Mouse (Mus musculus): ENCODE data around the gene Ankef1.

Gene Ankef1

GRCm38 (mm10) chr2:136570856-136571255 is 69.1 kb downstream of the Ankef1 start:
- CTCF ChIA-PET, result interaction anchor here in 2 of 4 experiments (1.1 to 1.4 kb wide), 2 partner anchors 13 kb away, joined by 4 read pairs; no protein-coding TSS in a partner anchor
- POLR2A ChIA-PET, result no interaction called here

- ChIA-PET CTCF (interaction anchor here in 1 of 4 experiments (1.1 kb wide), 1 partner anchor 434 kb away, joined by 3 read pairs; no protein-coding TSS in a partner anchor), POLR2A (interaction anchor here in 1 of 4 experiments (0.6 kb wide), 1 partner anchor 179 kb away, joined by 3 read pairs; no protein-coding TSS in a partner anchor)
These were observed 81.1 kb downstream of the Ankef1 start for GRCm38 (mm10) chr2:136582762-136583161.

- CTCF ChIA-PET, result no interaction called here
- POLR2A ChIA-PET, result no interaction called here
These were observed 87.1 kb downstream of the Ankef1 start for GRCm38 (mm10) chr2:136588811-136589210.

GRCm38 (mm10) chr2:136596451-136596850 is 94.7 kb downstream of the Ankef1 start:
- ChIA-PET CTCF (interaction anchor here (0.6 to 4.4 kb wide), 12 partner anchors 9 to 447 kb away, joined by 3 to 25 read pairs (median 4); partner anchors contain the start of gene Snap25 (in 1 of the 4)), POLR2A (no interaction called here)

- ChIA-PET POLR2A (no interaction called here), CTCF (interaction anchor here in 2 of 4 experiments (0.8 to 4.4 kb wide), 2 partner anchors 449 to 450 kb away, joined by 3 to 25 read pairs; no protein-coding TSS in a partner anchor)
These were observed 97.0 kb downstream of the Ankef1 start for GRCm38 (mm10) chr2:136598743-136599142.

GRCm38 (mm10) chr2:136600651-136601170 is 99.0 kb downstream of the Ankef1 start:
- ChIA-PET CTCF (no interaction called here), POLR2A (interaction anchor here in 2 of 4 experiments (0.6 to 0.7 kb wide), 2 partner anchors 155 to 294 kb away, joined by 3 read pairs; no protein-coding TSS in a partner anchor)

GRCm38 (mm10) chr2:136601206-136601605 is 99.5 kb downstream of the Ankef1 start:
- CTCF ChIA-PET, result no interaction called here
- POLR2A ChIA-PET, result interaction anchor here in 2 of 4 experiments (0.6 kb wide), 2 partner anchors 293 to 462 kb away, joined by 3 to 5 read pairs; no protein-coding TSS in a partner anchor

All from embryonic stem cell, embryonic (primary cell).